Mouse (Mus musculus) lung, embryonic 14.5 days (tissue): ENCODE results near the gene Cmah. TPM values are rescaled to one million over a fixed set of nuclear protein-coding genes. Genes with fewer than 3 reads are reported as not detected.

Source experiments
- ATAC-seq: fragments of 200-750 bp; cut with Nextera tagmentation; 2 replicates; pipeline ENCODE4 v1.8.0; 2017; ENCODE audit warnings: mild to moderate bottlenecking, moderate TSS enrichment, moderate library complexity; ENCODE audit not compliant: insufficient read depth
- DNase-seq: peaks from one replicate; pipeline ENCODE4 v3.0.0-alpha.2; 2015
- H3K27ac ChIP-seq: fragments of 300-500 bp; sonication (generic); 2 replicates; pipeline ENCODE4 v1.5.1; 2014; ENCODE audit warnings: low read depth, mild to moderate bottlenecking, moderate library complexity
- H3K27me3 ChIP-seq: fragments of 300-500 bp; sonication (generic); 2 replicates; pipeline ENCODE4 v1.6.1; 2014; ENCODE audit warnings: low read length, control low read depth; ENCODE audit not compliant: insufficient read depth
- H3K36me3 ChIP-seq: fragments of 300-500 bp; sonication (generic); 2 replicates; pipeline ENCODE4 v1.6.1; 2014; ENCODE audit warnings: control low read depth; ENCODE audit not compliant: insufficient read depth
- H3K4me1 ChIP-seq: fragments of 300-500 bp; sonication (generic); 2 replicates; pipeline ENCODE4 v1.6.1; 2014; ENCODE audit warnings: antibody characterized with exemption, control low read depth; ENCODE audit not compliant: insufficient read depth
- H3K4me2 ChIP-seq: fragments of 300-500 bp; sonication (generic); 2 replicates; pipeline ENCODE4 v1.6.1; 2014; ENCODE audit warnings: mild to moderate bottlenecking
- H3K4me3 ChIP-seq: fragments of 300-500 bp; sonication (generic); 2 replicates; pipeline ENCODE4 v1.5.1; 2014; ENCODE audit warnings: low read depth, low read length
- H3K9ac ChIP-seq: fragments of 300-500 bp; sonication (generic); 2 replicates; pipeline ENCODE4 v1.6.1; 2014
- H3K9me3 ChIP-seq: fragments of 300-500 bp; sonication (generic); 2 replicates; pipeline ENCODE4 v1.6.1; 2016; ENCODE audit warnings: low read depth, low read length, control low read depth
- CTCF ChIP-seq: IDR thresholded peaks from 2 replicates; pipeline ENCODE4 v1.5.1; 2016; ENCODE audit warnings: antibody characterized with exemption, low read depth
- WGBS: fragments of 180-500 bp; shearing (Covaris S2); extraction: QIAGEN DNeasy Blood & Tissue Kit; methylation state at CpG from one replicate; pipeline ENCODE4 v1.1.7; 2014; 5-methylcytosine and 5-hydroxymethylcytosine counted together
- polyA plus RNA-seq: library from polyadenylated mRNA; unstranded; fragments of >200 nt; fragmentation: Nextera tagmentation; extraction: Ambion mirVana; gene quantifications from 2 replicates; pipeline ENCODE4 v1.2.1, GENCODE M21; 2014

Cmah gene
- polyA plus RNA-seq, 1 experiment from 2014 or later: 0.74 TPM

DNA sequence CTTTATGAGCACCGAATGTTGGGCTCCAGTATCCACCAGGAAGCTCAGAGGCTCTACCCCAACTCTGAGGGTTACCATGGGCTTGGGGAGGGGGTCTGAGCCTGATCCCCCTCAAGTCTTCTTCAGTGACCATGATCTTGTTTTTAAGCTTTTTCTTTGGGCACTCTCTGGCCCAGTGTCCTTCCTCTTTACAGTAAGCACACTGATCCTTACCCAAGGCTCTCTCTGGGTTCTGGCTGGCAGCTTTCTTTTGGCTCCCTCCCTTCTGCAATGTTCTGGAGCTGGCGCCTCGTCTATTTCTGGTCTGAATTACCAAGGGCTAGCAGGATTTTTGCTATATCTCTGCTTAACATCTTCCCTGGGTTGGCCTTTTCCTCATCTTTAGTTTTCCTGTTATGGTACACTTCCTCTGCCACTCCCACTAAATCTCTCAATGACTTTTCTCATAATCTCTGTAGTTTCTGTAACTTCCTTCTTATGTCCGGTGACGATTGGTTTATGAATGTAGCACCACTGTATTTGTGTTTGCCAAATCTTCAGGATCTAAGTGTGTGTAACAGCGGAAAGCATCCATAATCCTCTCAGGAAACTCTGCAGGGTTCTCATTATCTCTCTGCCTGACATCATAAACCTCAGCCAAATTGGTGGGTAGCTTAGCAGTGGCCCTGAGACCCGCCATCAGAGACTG lies 3.8 kb downstream of the Cmah start:
- no peak for ATAC-seq
- Histone ChIP-seq H3K27me3 (no peaks in the 10 kb centered on the region), H3K9me3 (no peaks in the 10 kb centered on the region), H3K4me3 (no peak overlapping the region), H3K27ac (no peak overlapping the region), H3K4me2 (no peak overlapping the region), H3K4me1 (no peaks in the 10 kb centered on the region), H3K36me3 (no peaks in the 10 kb centered on the region), H3K9ac (no peak overlapping the region)
- DNase-seq: no peak
- WGBS: 73% methylated on average over 7 of the region's 7 CpGs
- TF ChIP-seq CTCF: no peak

DNA sequence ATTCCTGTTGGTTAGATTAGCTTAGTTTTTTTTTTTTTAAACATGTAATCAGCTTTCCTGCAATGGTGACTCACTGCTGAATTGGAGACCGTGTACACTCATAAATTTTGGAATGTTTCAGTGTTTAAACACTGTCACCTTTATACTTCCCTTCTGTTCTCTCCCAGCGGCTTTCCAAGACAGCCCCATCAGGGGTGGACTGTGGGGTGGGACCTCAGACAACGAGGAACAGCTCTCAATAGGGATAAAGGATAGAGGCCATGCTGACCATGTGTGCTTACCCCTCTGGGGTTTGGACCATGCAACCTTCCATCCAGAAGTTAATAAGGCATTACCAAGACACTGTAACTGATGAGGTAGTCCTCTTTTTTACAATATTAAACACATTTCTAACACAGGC lies 5.3 kb downstream of the Cmah start:
- Histone ChIP-seq H3K27me3 (no peaks in the 10 kb centered on the region), H3K9me3 (no peaks in the 10 kb centered on the region), H3K36me3 (no peaks in the 10 kb centered on the region), H3K4me3 (no peak overlapping the region), H3K27ac (no peak overlapping the region), H3K4me2 (no peak overlapping the region), H3K9ac (no peak overlapping the region), H3K4me1 (no peaks in the 10 kb centered on the region)
- no peak for TF ChIP-seq CTCF
- no peak for DNase-seq
- ATAC-seq: no peak
- WGBS: 21% methylated on average over 3 of the region's 3 CpGs

- H3K27ac ChIP-seq: no peak overlapping the region
- no peak for TF ChIP-seq CTCF
- WGBS: 72% methylated on average over 4 of the region's 4 CpGs
Measured at GRCm38 (mm10) chr13:24336818-24337217, 9.6 kb downstream of the Cmah start.

DNA sequence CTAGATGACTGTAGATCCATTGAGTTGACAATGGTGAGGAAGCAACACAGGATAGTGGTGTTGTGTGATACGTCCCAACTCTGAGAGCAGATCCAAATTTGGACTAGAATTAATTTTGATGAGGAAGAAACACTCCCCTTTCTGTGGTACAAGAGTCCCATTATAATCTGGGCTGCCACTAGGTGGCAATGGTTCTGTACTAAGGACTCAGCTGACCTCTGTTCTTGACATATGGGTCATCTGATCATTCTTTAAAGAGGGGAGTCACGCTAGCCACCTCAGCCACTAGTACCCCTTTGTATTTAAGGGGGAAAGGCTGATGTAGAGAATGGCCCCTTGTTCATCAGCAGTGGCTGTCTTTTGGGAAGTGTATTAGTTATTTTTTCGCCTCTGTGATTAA lies 10.7 kb downstream of the Cmah start:
- Histone ChIP-seq H3K4me1 (no peaks in the 10 kb centered on the region), H3K9me3 (no peaks in the 10 kb centered on the region), H3K27ac (no peak overlapping the region), H3K27me3 (no peaks in the 10 kb centered on the region), H3K9ac (no peak overlapping the region), H3K4me2 (no peak overlapping the region), H3K4me3 (no peak overlapping the region), H3K36me3 (no peaks in the 10 kb centered on the region)
- 39% methylated on average over 3 of the region's 3 CpGs for WGBS
- ATAC-seq (no peak), DNase-seq (peak; percentile 72)
- peak; percentile 68 for TF ChIP-seq CTCF

More at GRCm38 (mm10) chr13:24336818-24337217, 9.6 kb downstream of the Cmah start:
- Histone ChIP-seq H3K36me3 (no peaks in the 10 kb centered on the region), H3K4me3 (no peak overlapping the region), H3K4me2 (no peak overlapping the region), H3K9ac (no peak overlapping the region), H3K4me1 (no peaks in the 10 kb centered on the region), H3K27me3 (no peaks in the 10 kb centered on the region), H3K9me3 (no peaks in the 10 kb centered on the region)
- DNase-seq: no peak
- ATAC-seq: no peak

- Histone ChIP-seq H3K27me3 (no peaks in the 10 kb centered on the region), H3K9ac (no peak overlapping the region), H3K9me3 (no peaks in the 10 kb centered on the region), H3K27ac (no peak overlapping the region), H3K4me2 (no peak overlapping the region), H3K36me3 (no peaks in the 10 kb centered on the region), H3K4me1 (no peaks in the 10 kb centered on the region), H3K4me3 (no peak overlapping the region)
- 40% methylated on average over 4 of the region's 4 CpGs for WGBS
- TF ChIP-seq CTCF: no peak
- DNase-seq (peak; percentile 55), ATAC-seq (no peak)
Measured at GRCm38 (mm10) chr13:24338343-24338861, 11.2 kb downstream of the Cmah start.

GRCm38 (mm10) chr13:24339907-24340306 lies 12.7 kb downstream of the Cmah start:
- no peaks in the 10 kb centered on the region for H3K27me3 ChIP-seq
- no peak overlapping the region for H3K27ac ChIP-seq
- H3K4me3 ChIP-seq: no peak overlapping the region
- H3K9me3 ChIP-seq: no peaks in the 10 kb centered on the region
- H3K36me3 ChIP-seq: no peaks in the 10 kb centered on the region
- DNase-seq (peak; percentile 8), ATAC-seq (no peak)
- H3K9ac ChIP-seq: no peak overlapping the region
- H3K4me2 ChIP-seq: no peak overlapping the region
- no peaks in the 10 kb centered on the region for H3K4me1 ChIP-seq
- TF ChIP-seq CTCF: no peak

DNA sequence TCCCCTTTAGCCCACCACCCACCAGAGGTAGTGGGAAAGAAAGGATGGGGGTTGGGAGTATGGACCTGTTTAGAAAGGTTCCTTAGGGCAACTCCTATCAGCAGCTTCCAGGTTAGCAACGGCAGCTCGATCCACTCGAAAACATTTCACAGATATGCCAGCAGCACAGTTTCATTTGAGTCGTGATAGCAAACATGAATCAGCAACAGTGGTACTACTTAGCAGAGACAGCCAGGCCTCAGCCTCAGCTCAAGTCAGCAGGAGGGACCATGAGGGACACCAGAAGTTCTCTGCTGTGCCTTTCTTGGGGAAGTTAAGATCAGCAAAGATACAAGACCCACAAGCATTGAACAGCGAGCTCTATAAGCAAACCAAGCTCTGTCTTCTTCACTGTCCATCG lies 13.3 kb downstream of the Cmah start:
- no peak for DNase-seq
- Histone ChIP-seq H3K9me3 (no peaks in the 10 kb centered on the region), H3K4me1 (no peaks in the 10 kb centered on the region), H3K4me3 (no peak overlapping the region), H3K9ac (no peak overlapping the region), H3K36me3 (no peaks in the 10 kb centered on the region), H3K27me3 (no peaks in the 10 kb centered on the region), H3K4me2 (no peak overlapping the region), H3K27ac (no peak overlapping the region)
- WGBS: 75% methylated on average over 6 of the region's 6 CpGs
- ATAC-seq: no peak
- no peak for TF ChIP-seq CTCF
